Mouse (Mus musculus): ENCODE data around the gene Tet3. TPM values are rescaled to one million over a fixed set of nuclear protein-coding genes. Genes with fewer than 3 reads are reported as not detected.

The Tet3 gene
- total and polyA plus RNA-seq, 2 experiments from 2014 or later = 27.7 to 49.4 TPM

DNA sequence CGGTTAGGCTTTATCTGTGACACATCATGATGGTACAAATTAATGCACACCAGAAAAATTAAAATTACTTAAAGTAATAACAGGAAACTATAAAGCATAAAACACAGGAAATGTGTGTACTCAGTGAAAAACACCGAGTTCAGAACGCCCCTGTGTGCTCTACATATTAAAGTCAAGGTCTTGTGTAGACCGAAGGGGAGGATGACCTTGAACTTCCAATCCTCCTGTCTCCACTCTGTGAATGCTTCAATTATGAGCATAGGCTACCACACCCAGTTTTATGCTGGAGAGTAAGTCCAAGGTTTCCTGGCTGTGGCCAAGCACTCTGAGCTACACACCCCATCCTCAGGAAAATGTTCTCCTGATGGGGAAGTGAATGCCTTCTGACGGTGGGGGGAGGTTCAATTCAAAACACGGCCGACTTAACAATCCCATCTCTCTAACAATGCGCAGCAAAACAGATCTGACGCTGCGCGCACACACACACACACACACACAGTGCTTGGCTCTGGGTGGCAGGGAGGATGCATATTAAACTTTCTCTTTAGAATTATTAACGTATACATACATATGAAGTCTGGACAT, 43.4 kb downstream of the Tet3 start:
- ATAC-seq = no peak
- WGBS = 82% methylated on average over 12 of the region's 12 CpGs

DNA sequence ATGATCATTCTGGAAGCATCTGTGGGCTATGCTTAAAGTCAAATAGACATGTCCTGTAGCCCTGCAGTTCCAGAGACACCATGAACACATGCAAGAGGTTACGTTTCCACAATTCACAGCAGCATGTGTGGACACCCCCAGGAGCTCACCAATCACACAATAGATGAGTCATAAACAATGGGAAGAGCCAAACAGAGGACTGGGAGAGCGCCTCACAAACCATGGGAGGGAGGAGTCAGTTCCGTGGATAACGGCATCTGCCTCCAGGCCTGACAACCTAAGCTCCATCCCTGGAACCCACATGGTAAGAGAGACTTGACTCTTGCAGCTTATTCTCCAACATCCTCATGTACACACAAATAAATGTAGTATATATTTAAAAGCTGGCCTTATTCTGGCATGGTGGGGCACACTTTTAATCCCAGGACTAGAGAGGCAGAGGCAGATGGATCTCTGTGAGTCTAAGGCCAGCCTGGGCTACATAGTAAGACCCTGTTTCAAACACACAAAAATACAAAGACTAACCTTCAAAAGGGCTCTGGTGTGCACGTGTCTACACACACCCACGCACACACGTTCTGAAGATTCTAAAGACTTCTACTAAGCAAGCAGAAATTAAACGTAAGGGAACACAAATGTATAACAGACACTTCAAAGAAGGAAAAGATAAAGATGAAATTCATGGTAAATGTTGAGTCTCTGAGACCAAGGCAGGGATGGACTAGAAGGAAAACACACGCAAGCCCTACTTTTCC, 44.1 kb downstream of the Tet3 start:
- H3K27me3 ChIP-seq (ENCODE audit: insufficient read depth, low read length) = no peaks in the 10 kb centered on the region
- ATAC-seq (no peak), DNase-seq (no peak)
- H3K27ac ChIP-seq (ENCODE audit: low read depth, low read length) = no peak overlapping the region
- H3K4me3 ChIP-seq (ENCODE audit: low read depth, low read length) = no peak overlapping the region
- peaks cover 13% of the 10 kb centered on the region for H3K4me1 ChIP-seq (ENCODE audit: insufficient read depth)
- H3K36me3 ChIP-seq (ENCODE audit: insufficient read depth) = no peaks in the 10 kb centered on the region
- WGBS = 81% methylated on average over 9 of the region's 9 CpGs
- H3K9me3 ChIP-seq (ENCODE audit: low read length) = no peaks in the 10 kb centered on the region
- H3K4me2 ChIP-seq (ENCODE audit: low read depth) = no peak overlapping the region
- no peak overlapping the region for H3K9ac ChIP-seq
- TF ChIP-seq CTCF (IDR thresholded peaks at IDR 0.05; ENCODE audit: low read depth) = no peak

More for the DNA sequence above, 43.4 kb downstream of the Tet3 start:
- H3K9ac ChIP-seq = no peak overlapping the region
- H3K4me3 ChIP-seq (ENCODE audit: low read depth, low read length) = no peak overlapping the region
- H3K27me3 ChIP-seq (ENCODE audit: insufficient read depth, low read length) = no peaks in the 10 kb centered on the region
- H3K4me1 ChIP-seq (ENCODE audit: insufficient read depth) = peaks cover 13% of the 10 kb centered on the region
- no peak for TF ChIP-seq CTCF (IDR thresholded peaks at IDR 0.05; ENCODE audit: low read depth)
- H3K4me2 ChIP-seq (ENCODE audit: low read depth) = no peak overlapping the region
- H3K27ac ChIP-seq (ENCODE audit: low read depth, low read length) = no peak overlapping the region
- no peaks in the 10 kb centered on the region for H3K36me3 ChIP-seq (ENCODE audit: insufficient read depth)
- H3K9me3 ChIP-seq (ENCODE audit: low read length) = no peaks in the 10 kb centered on the region
- no peak for DNase-seq

DNA sequence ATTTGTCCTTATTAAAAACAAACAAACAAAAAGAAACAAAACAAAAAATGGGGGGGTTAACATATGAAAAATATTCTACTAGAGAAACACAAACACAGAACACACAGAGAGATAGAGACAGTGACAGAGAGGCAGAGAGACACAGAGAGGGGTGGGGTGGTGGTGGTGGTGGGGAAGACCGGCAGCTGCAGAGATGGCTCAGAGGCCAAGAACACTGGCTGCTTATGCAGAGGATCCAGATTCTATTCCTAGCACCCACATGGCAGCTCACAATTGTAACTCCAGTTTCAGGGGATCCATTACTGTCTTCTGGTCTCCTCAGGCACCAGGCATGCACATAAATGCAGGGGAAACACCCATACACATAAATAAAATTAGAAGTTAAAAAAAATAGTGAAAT, 45.2 kb downstream of the Tet3 start:
- peaks cover 13% of the 10 kb centered on the region for H3K4me1 ChIP-seq (ENCODE audit: insufficient read depth)
- ATAC-seq (no peak), DNase-seq (no peak)
- no peak for TF ChIP-seq CTCF (IDR thresholded peaks at IDR 0.05; ENCODE audit: low read depth)
- no peak overlapping the region for H3K4me2 ChIP-seq (ENCODE audit: low read depth)
- H3K9me3 ChIP-seq (ENCODE audit: low read length) = no peaks in the 10 kb centered on the region
- H3K4me3 ChIP-seq (ENCODE audit: low read depth, low read length) = no peak overlapping the region
- WGBS = 56% methylated on average over 1 of the region's 1 CpGs
- no peaks in the 10 kb centered on the region for H3K27me3 ChIP-seq (ENCODE audit: insufficient read depth, low read length)
- no peak overlapping the region for H3K27ac ChIP-seq (ENCODE audit: low read depth, low read length)
- no peaks in the 10 kb centered on the region for H3K36me3 ChIP-seq (ENCODE audit: insufficient read depth)
- H3K9ac ChIP-seq = no peak overlapping the region

DNA sequence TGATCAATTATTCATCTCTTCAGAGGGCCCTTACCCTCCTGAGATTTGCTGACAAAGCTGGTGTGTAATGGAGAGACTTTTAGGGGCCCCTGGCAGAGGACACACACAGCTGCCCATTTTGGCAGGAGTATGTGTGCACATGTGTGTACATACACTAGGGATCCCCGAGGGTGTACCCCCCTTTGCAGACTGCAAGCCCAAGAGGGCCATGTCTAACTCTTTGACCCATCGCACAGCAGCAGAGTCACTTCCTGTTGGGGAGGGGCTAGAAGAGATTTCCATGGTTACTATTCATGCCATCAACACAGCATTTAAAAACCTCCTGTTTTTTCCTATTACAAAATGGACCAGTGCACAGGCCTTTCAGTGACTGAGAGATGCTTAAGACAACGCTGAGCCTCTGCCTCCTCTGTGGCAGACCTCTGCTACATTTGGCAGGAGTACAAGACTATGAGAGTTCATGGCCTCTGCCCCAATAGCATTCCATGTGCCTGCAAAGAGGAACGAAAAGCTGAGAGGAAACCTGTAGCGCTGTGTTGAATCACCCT, 46.0 kb downstream of the Tet3 start:
- Histone ChIP-seq H3K4me1 (ENCODE audit: insufficient read depth) (peaks cover 13% of the 10 kb centered on the region), H3K27me3 (ENCODE audit: insufficient read depth, low read length) (no peaks in the 10 kb centered on the region), H3K9me3 (ENCODE audit: low read length) (no peaks in the 10 kb centered on the region), H3K36me3 (ENCODE audit: insufficient read depth) (no peaks in the 10 kb centered on the region), H3K9ac (no peak overlapping the region), H3K4me2 (ENCODE audit: low read depth) (no peak overlapping the region), H3K27ac (ENCODE audit: low read depth, low read length) (peak overlapping the region; percentile 35; the same call in 1 of the 2 replicates), H3K4me3 (ENCODE audit: low read depth, low read length) (no peak overlapping the region)
- TF ChIP-seq CTCF (IDR thresholded peaks at IDR 0.05; ENCODE audit: low read depth) = no peak
- ATAC-seq = peak; percentile 62
- 24% methylated on average over 5 of the region's 5 CpGs for WGBS
- no peak for DNase-seq

DNA sequence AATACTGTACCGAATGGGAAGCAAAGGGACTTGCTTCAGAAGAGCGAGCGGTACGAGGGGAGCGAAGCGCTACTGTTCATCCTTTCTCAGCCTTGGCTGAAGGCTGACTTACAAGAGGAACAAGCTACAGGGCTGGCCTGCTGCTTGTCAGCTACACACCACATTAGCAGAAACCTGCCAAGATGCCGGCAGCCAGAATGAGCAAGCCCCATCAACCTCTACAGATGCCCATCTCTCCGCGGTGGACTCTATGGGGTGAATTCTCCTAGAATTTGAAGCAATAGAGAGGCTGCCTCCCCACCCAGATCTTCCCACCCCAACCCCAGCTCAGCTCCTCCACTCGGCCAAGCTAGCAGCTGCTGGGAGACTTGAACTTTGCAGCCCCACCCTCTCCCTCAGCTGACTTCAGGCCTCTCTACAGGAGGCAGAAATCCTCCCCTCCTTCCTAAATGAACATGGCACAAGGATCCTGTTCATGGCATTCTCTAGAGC, 46.5 kb downstream of the Tet3 start:
- H3K27ac ChIP-seq (ENCODE audit: low read depth, low read length) = peak overlapping the region; percentile 21; the same call in 1 of the 2 replicates
- no peaks in the 10 kb centered on the region for H3K27me3 ChIP-seq (ENCODE audit: insufficient read depth, low read length)
- WGBS = 66% methylated on average over 10 of the region's 10 CpGs
- peak; percentile 50; the same call in 1 of the 2 replicates for ATAC-seq
- H3K36me3 ChIP-seq (ENCODE audit: insufficient read depth) = no peaks in the 10 kb centered on the region
- H3K4me3 ChIP-seq (ENCODE audit: low read depth, low read length) = no peak overlapping the region
- H3K4me2 ChIP-seq (ENCODE audit: low read depth) = no peak overlapping the region
- no peak for TF ChIP-seq CTCF (IDR thresholded peaks at IDR 0.05; ENCODE audit: low read depth)
- no peaks in the 10 kb centered on the region for H3K9me3 ChIP-seq (ENCODE audit: low read length)
- H3K9ac ChIP-seq = no peak overlapping the region
- no peak for DNase-seq
- H3K4me1 ChIP-seq (ENCODE audit: insufficient read depth) = peaks cover 13% of the 10 kb centered on the region

DNA sequence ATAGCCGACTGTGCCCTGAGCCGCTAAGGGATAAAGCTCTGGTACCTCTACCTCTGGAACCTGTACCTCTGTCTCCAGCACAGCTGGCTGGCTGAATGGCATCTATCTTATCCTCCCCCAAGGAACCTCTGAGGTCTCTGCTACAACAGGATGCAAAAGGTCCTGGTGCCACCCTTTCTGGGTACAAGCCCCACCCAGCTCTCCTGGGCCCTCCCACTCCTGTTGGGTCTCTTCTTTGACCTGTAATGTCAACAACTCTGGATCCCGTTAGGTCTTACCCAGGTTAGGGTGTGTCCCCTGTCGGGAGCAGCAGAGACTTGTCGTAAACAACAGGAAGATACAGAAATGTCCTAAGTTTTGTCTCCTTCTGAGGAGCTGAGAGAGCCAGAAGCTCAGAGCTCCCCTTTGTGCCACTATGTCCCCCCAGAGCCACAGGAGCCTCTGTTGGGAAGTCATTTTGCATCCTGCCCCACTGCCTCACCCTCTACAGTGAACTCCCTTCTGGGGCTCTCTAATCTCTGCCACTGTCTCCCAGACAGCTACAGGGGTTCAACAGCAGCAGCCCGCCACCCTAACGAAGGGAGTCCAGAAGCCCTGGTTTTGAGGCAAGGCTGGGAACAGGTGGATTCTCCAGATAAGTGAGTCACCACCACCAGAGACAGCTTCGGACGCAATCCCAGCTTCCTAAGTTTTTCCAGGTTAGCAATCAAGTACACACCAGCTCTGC, 47.1 kb downstream of the Tet3 start:
- DNase-seq = no peak
- Histone ChIP-seq H3K27ac (ENCODE audit: low read depth, low read length) (0 out of 2 replicates have a peak overlapping the region, but pooled peaks have one; percentile 21), H3K4me3 (ENCODE audit: low read depth, low read length) (no peak overlapping the region), H3K9me3 (ENCODE audit: low read length) (no peaks in the 10 kb centered on the region), H3K27me3 (ENCODE audit: insufficient read depth, low read length) (no peaks in the 10 kb centered on the region), H3K4me1 (ENCODE audit: insufficient read depth) (peaks cover 13% of the 10 kb centered on the region), H3K9ac (no peak overlapping the region), H3K36me3 (ENCODE audit: insufficient read depth) (no peaks in the 10 kb centered on the region), H3K4me2 (ENCODE audit: low read depth) (no peak overlapping the region)
- TF ChIP-seq CTCF (IDR thresholded peaks at IDR 0.05; ENCODE audit: low read depth) = no peak
- ATAC-seq = no peak
- WGBS = 83% methylated on average over 9 of the region's 9 CpGs

Measured in forebrain, postnatal 0 days (tissue).